8 mouse cellular contexts compared by ENCODE assay signal in genomic region chr7:140125278-140126021, GRCm38 (mm10). TPM values are rescaled to one million over a fixed set of nuclear protein-coding genes. Genes with fewer than 3 reads are reported as not detected.
DNase-seq lines count a peak whose midpoint lies in the region; ATAC-seq and TF ChIP-seq lines count a peak whose summit lies in the region.

No protein-coding gene starts in this region.

- H3K4me3 ChIP-seq in embryonic fibroblast, embryonic 13.5 days (ENCODE audit: insufficient read depth, low read length): peak overlapping the region; percentile 65
- H3K4me3 ChIP-seq in kidney, embryonic 14.5 days (ENCODE audit: low read length): peak overlapping the region; percentile 65
- peak overlapping the region; percentile 55 for H3K4me3 ChIP-seq in limb, embryonic 14.5 days (replicated peaks; ENCODE audit: low read length)
- H3K4me3 ChIP-seq in midbrain, embryonic 16.5 days (ENCODE audit: low read depth, low read length): peak overlapping the region; percentile 65
- peak overlapping the region; percentile 73 for H3K4me3 ChIP-seq in spleen, adult 2 months (ENCODE audit: extremely low read depth, insufficient read depth, insufficient read length)

- H3K9me3 ChIP-seq in kidney, embryonic 14.5 days (ENCODE audit: control insufficient read depth, low read length): no peaks in the 10 kb centered on the region
- no peaks in the 10 kb centered on the region for H3K9me3 ChIP-seq in limb, embryonic 14.5 days (ENCODE audit: control insufficient read depth, low read length)
- no peaks in the 10 kb centered on the region for H3K9me3 ChIP-seq in midbrain, embryonic 16.5 days (replicated peaks; ENCODE audit: control insufficient read depth, low read length, poor library complexity, severe bottlenecking)

- 2% methylated on average over 40 of the region's 40 CpGs for WGBS in kidney, embryonic 14.5 days
- 2% methylated on average over 34 of the region's 40 CpGs for whole genome bisulfite sequencing in limb, embryonic 14.5 days
- 1% methylated on average over 40 of the region's 40 CpGs for WGBS in midbrain, embryonic 16.5 days
- WGBS in spleen, adult 2 months: 2% methylated on average over 40 of the region's 40 CpGs

- H3K4me1 ChIP-seq in embryonic fibroblast, embryonic 13.5 days (ENCODE audit: control insufficient read depth, insufficient read depth, low read length): peaks cover 2% of the 10 kb centered on the region; the same call in 1 of the 2 replicates
- peaks cover 4% of the 10 kb centered on the region for H3K4me1 ChIP-seq in kidney, embryonic 14.5 days (ENCODE audit: control insufficient read depth, insufficient read depth, low read length)
- H3K4me1 ChIP-seq in limb, embryonic 14.5 days (ENCODE audit: control insufficient read depth, insufficient read depth, low read length): peaks cover 5% of the 10 kb centered on the region; the same call in 1 of the 2 replicates
- H3K4me1 ChIP-seq in midbrain, embryonic 16.5 days (ENCODE audit: control insufficient read depth, insufficient read depth, low read length): no peaks in the 10 kb centered on the region; the same call in 1 of the 2 replicates
- no peaks in the 10 kb centered on the region; the same call in 1 of the 2 replicates for H3K4me1 ChIP-seq in spleen, adult 2 months (ENCODE audit: control insufficient read depth, insufficient read depth, insufficient read length)

- H3K27me3 ChIP-seq in kidney, embryonic 14.5 days (ENCODE audit: control insufficient read depth, insufficient read depth, low read length): no peaks in the 10 kb centered on the region
- H3K27me3 ChIP-seq in limb, embryonic 14.5 days (ENCODE audit: control insufficient read depth, insufficient read depth, low read length): no peaks in the 10 kb centered on the region
- no peaks in the 10 kb centered on the region for H3K27me3 ChIP-seq in midbrain, embryonic 16.5 days (ENCODE audit: control insufficient read depth, insufficient read depth, low read depth, low read length)
- no peaks in the 10 kb centered on the region for H3K27me3 ChIP-seq in spleen, adult 2 months (ENCODE audit: control insufficient read depth, insufficient read depth, low read length)

- no peak for TF ChIP-seq CTCF in embryonic fibroblast, embryonic 13.5 days (IDR thresholded peaks at IDR 0.05; ENCODE audit: borderline replicate concordance, insufficient read depth, low read length)
- TF ChIP-seq CTCF in spleen, adult 2 months (IDR thresholded peaks at IDR 0.05; ENCODE audit: extremely low read depth, insufficient read depth, insufficient read length, insufficient replicate concordance): no peak

- peaks cover 14% of the 10 kb centered on the region; the same call in 1 of the 2 replicates for H3K36me3 ChIP-seq in kidney, embryonic 14.5 days (ENCODE audit: control insufficient read depth, insufficient read depth, low read length)
- peaks cover 11% of the 10 kb centered on the region for H3K36me3 ChIP-seq in limb, embryonic 14.5 days (ENCODE audit: control insufficient read depth, insufficient read depth, low read length)
- H3K36me3 ChIP-seq in midbrain, embryonic 16.5 days (ENCODE audit: control insufficient read depth, insufficient read depth, low read length): no peaks in the 10 kb centered on the region
- no peaks in the 10 kb centered on the region for H3K36me3 ChIP-seq in spleen, adult 2 months (ENCODE audit: control insufficient read depth, insufficient read depth, low read length)

- H3K4me2 ChIP-seq in kidney, embryonic 14.5 days (replicated peaks; ENCODE audit: low read depth, low read length): peak overlapping the region; percentile 81
- H3K4me2 ChIP-seq in limb, embryonic 14.5 days (replicated peaks; ENCODE audit: low read depth, low read length, severe bottlenecking): peak overlapping the region; percentile 89
- peak overlapping the region; percentile 82 for H3K4me2 ChIP-seq in midbrain, embryonic 16.5 days (ENCODE audit: low read length)

- H3K27ac ChIP-seq in embryonic fibroblast, embryonic 13.5 days (ENCODE audit: insufficient read depth, low read length): no peak overlapping the region
- H3K27ac ChIP-seq in kidney, embryonic 14.5 days (ENCODE audit: low read depth, low read length): no peak overlapping the region
- H3K27ac ChIP-seq in limb, embryonic 14.5 days (replicated peaks; ENCODE audit: low read depth, low read length): no peak overlapping the region; the same call in 1 of the 2 replicates
- H3K27ac ChIP-seq in midbrain, embryonic 16.5 days (ENCODE audit: low read length): no peak overlapping the region
- H3K27ac ChIP-seq in spleen, adult 2 months (ENCODE audit: insufficient read depth, low read length): no peak overlapping the region

- H3K9ac ChIP-seq in kidney, embryonic 14.5 days (ENCODE audit: low read depth, low read length): peak overlapping the region; percentile 77
- H3K9ac ChIP-seq in limb, embryonic 14.5 days (ENCODE audit: low read depth, low read length, severe bottlenecking): peak overlapping the region; percentile 61
- H3K9ac ChIP-seq in midbrain, embryonic 16.5 days (ENCODE audit: low read depth, low read length): peak overlapping the region; percentile 84

- peak; percentile 86 for TF ChIP-seq POLR2A in embryonic fibroblast, embryonic 13.5 days (IDR thresholded peaks at IDR 0.05; ENCODE audit: low read depth, low read length)
- no peak for TF ChIP-seq POLR2A in limb, embryonic 14.5 days (IDR thresholded peaks at IDR 0.05; ENCODE audit: borderline replicate concordance, extremely low read depth, insufficient read depth, insufficient read length)
- TF ChIP-seq POLR2A in spleen, adult 2 months (IDR thresholded peaks at IDR 0.05; ENCODE audit: low read depth, low read length): 0 out of 2 replicates have a peak, but pooled peaks have one; percentile 10

- peak; percentile 99 for ATAC-seq in kidney, embryonic 14.5 days (ENCODE audit: low FRiP score, low TSS enrichment)
- ATAC-seq in limb, embryonic 14.5 days (ENCODE audit: low FRiP score, low read depth): peak; percentile 99
- ATAC-seq in midbrain, embryonic 16.5 days: peak; percentile 95

- peak; percentile 93 for DNase-seq in A20 (ENCODE audit: low read depth, low spot score)
- peak; percentile 97 for DNase-seq in brain, adult 2 months (ENCODE audit: low read depth, low spot score)
- peak; percentile 90 to 93 for DNase-seq in heart, adult 9 months (ENCODE audit: low spot score in 2 of 2)
- DNase-seq in limb, embryonic 14.5 days (ENCODE audit: low spot score): peak; percentile 89
- peak; percentile 65 to 92 for DNase-seq in spleen, adult 2 months (ENCODE audit: low read depth in 1 of 2, low spot score in 2 of 2)

RNA-seq across cellular contexts. Expression of gene Echs1, which starts 9.2 kb away (rescaled TPM):
- polyA plus RNA-seq in embryonic fibroblast, embryonic 13.5 days (2011; ENCODE audit: insufficient read length, low read depth, missing spikeins): 85.2 and 95.9 TPM in 2 replicates
- polyA plus RNA-seq in kidney, embryonic 14.5 days (2014; fragmentation: Nextera tagmentation; extraction: Ambion mirVana): 186 and 199 TPM in 2 replicates
- 78.1 and 127 TPM in 2 replicates for polyA plus RNA-seq in limb, embryonic 14.5 days (2012; rRNA removed)
- 153 and 159 TPM in 2 replicates for polyA plus RNA-seq in limb, embryonic 14.5 days (2014; fragmentation: Nextera tagmentation; extraction: Ambion mirVana)
- polyA plus RNA-seq in midbrain, embryonic 16.5 days (2015; fragmentation: Nextera tagmentation; extraction: Ambion mirVana): 111 TPM in 2 replicates
- 24.5 and 29.5 TPM in 2 replicates for polyA plus RNA-seq in spleen, adult 2 months (2012; rRNA removed)

RNA-seq across cellular contexts. Expression of gene Paox, which starts 9.9 kb away (rescaled TPM):
- polyA plus RNA-seq in embryonic fibroblast, embryonic 13.5 days (2011; ENCODE audit: insufficient read length, low read depth, missing spikeins): 8.9 and 9.8 TPM in 2 replicates
- 20.7 and 24.8 TPM in 2 replicates for polyA plus RNA-seq in kidney, embryonic 14.5 days (2014; fragmentation: Nextera tagmentation; extraction: Ambion mirVana)
- 12.6 and 13.5 TPM in 2 replicates for polyA plus RNA-seq in limb, embryonic 14.5 days (2012; rRNA removed)
- polyA plus RNA-seq in limb, embryonic 14.5 days (2014; fragmentation: Nextera tagmentation; extraction: Ambion mirVana): 17.8 and 19.4 TPM in 2 replicates
- 6.7 and 8.3 TPM in 2 replicates for polyA plus RNA-seq in midbrain, embryonic 16.5 days (2015; fragmentation: Nextera tagmentation; extraction: Ambion mirVana)
- 8.7 and 9.9 TPM in 2 replicates for polyA plus RNA-seq in spleen, adult 2 months (2012; rRNA removed)

RNA-seq across cellular contexts. Expression of gene Mtg1, which starts 11.9 kb away (rescaled TPM):
- polyA plus RNA-seq in embryonic fibroblast, embryonic 13.5 days (2011; ENCODE audit: insufficient read length, low read depth, missing spikeins): 18.0 and 19.7 TPM in 2 replicates
- polyA plus RNA-seq in kidney, embryonic 14.5 days (2014; fragmentation: Nextera tagmentation; extraction: Ambion mirVana): 25.9 and 30.8 TPM in 2 replicates
- polyA plus RNA-seq in limb, embryonic 14.5 days (2012; rRNA removed): 26.5 and 28.8 TPM in 2 replicates
- 22.9 and 28.4 TPM in 2 replicates for polyA plus RNA-seq in limb, embryonic 14.5 days (2014; fragmentation: Nextera tagmentation; extraction: Ambion mirVana)
- polyA plus RNA-seq in midbrain, embryonic 16.5 days (2015; fragmentation: Nextera tagmentation; extraction: Ambion mirVana): 26.7 and 32.6 TPM in 2 replicates
- polyA plus RNA-seq in spleen, adult 2 months (2012; rRNA removed): 18.8 and 20.5 TPM in 2 replicates

RNA-seq across cellular contexts. Expression of gene Fuom, which starts 23.2 kb away (rescaled TPM):
- polyA plus RNA-seq in embryonic fibroblast, embryonic 13.5 days (2011; ENCODE audit: insufficient read length, low read depth, missing spikeins): 15.1 and 29.3 TPM in 2 replicates
- 32.4 and 36.2 TPM in 2 replicates for polyA plus RNA-seq in kidney, embryonic 14.5 days (2014; fragmentation: Nextera tagmentation; extraction: Ambion mirVana)
- 30.3 TPM in 2 replicates for polyA plus RNA-seq in limb, embryonic 14.5 days (2012; rRNA removed)
- 28.3 and 28.8 TPM in 2 replicates for polyA plus RNA-seq in limb, embryonic 14.5 days (2014; fragmentation: Nextera tagmentation; extraction: Ambion mirVana)
- polyA plus RNA-seq in midbrain, embryonic 16.5 days (2015; fragmentation: Nextera tagmentation; extraction: Ambion mirVana): 32.2 and 33.3 TPM in 2 replicates
- 9.4 and 10.9 TPM in 2 replicates for polyA plus RNA-seq in spleen, adult 2 months (2012; rRNA removed)

RNA-seq across cellular contexts. Expression of gene Sprn, which starts 29.2 kb away (rescaled TPM):
- 0.16 TPM in 1 of 2 replicates, not detected in the other for polyA plus RNA-seq in embryonic fibroblast, embryonic 13.5 days (2011; ENCODE audit: insufficient read length, low read depth, missing spikeins)
- polyA plus RNA-seq in kidney, embryonic 14.5 days (2014; fragmentation: Nextera tagmentation; extraction: Ambion mirVana): 0.13 and 0.14 TPM in 2 replicates
- 0.20 and 0.24 TPM in 2 replicates for polyA plus RNA-seq in limb, embryonic 14.5 days (2012; rRNA removed)
- polyA plus RNA-seq in limb, embryonic 14.5 days (2014; fragmentation: Nextera tagmentation; extraction: Ambion mirVana): 0.14 and 0.26 TPM in 2 replicates
- 26.7 and 29.2 TPM in 2 replicates for polyA plus RNA-seq in midbrain, embryonic 16.5 days (2015; fragmentation: Nextera tagmentation; extraction: Ambion mirVana)
- 0.04 and 0.08 TPM in 2 replicates for polyA plus RNA-seq in spleen, adult 2 months (2012; rRNA removed)
